Mouse (Mus musculus): ENCODE measurements around the gene Amn. TPM values are rescaled to one million over a fixed set of nuclear protein-coding genes. Genes with fewer than 3 reads are reported as not detected.

Amn gene
- polyA plus RNA-seq, 1 experiment from 2014 or later, result 0.63 TPM

- Histone ChIP-seq H3K9me3 (no peaks in the 10 kb centered on the region), H3K9ac (no peak overlapping the region), H3K4me1 (no peaks in the 10 kb centered on the region), H3K36me3 (replicated peaks) (peaks cover 96% of the 10 kb centered on the region), H3K27ac (no peak overlapping the region), H3K4me3 (replicated peaks) (no peak overlapping the region), H3K27me3 (no peaks in the 10 kb centered on the region), H3K4me2 (no peak overlapping the region)
- WGBS, result 89% methylated on average over 12 of the region's 12 CpGs
- ATAC-seq (ENCODE audit: low FRiP score), result no peak
These were observed 38.4 kb downstream of the Amn start for GRCm38 (mm10) chr12:111309256-111309655.

DNA sequence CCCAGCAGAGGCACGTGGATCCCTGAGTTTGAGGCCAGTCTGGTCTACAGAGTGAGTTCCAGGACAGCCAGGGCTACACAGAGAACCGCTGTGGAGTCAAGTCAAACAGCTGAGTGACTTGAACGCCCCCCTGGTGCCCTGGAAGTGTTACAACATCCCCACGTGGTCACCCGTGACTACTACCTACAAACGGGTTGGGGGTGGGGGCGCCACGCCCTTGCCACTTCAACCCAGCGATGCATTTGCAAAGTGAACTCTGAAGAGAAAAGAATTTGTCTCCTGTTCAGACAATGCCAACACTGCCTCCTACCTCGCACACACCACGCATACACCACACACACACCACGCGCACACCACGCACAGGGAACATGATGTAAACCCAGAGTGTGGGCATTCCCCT is 39.0 kb downstream of the Amn start:
- H3K4me2 ChIP-seq, result no peak overlapping the region
- no peaks in the 10 kb centered on the region for H3K9me3 ChIP-seq
- no peaks in the 10 kb centered on the region for H3K4me1 ChIP-seq
- H3K36me3 ChIP-seq (replicated peaks), result peaks cover 96% of the 10 kb centered on the region
- H3K4me3 ChIP-seq (replicated peaks), result no peak overlapping the region
- H3K27ac ChIP-seq, result no peak overlapping the region
- 91% methylated on average over 14 of the region's 14 CpGs for WGBS
- no peak overlapping the region for H3K9ac ChIP-seq
- no peak for ATAC-seq (ENCODE audit: low FRiP score)
- H3K27me3 ChIP-seq, result no peaks in the 10 kb centered on the region

GRCm38 (mm10) chr12:111311775-111312174 is 40.9 kb downstream of the Amn start:
- no peak for ATAC-seq (ENCODE audit: low FRiP score)
- H3K36me3 ChIP-seq (replicated peaks), result peaks cover 96% of the 10 kb centered on the region
- H3K4me2 ChIP-seq, result no peak overlapping the region
- no peak overlapping the region for H3K27ac ChIP-seq
- no peak overlapping the region for H3K9ac ChIP-seq
- H3K27me3 ChIP-seq, result no peaks in the 10 kb centered on the region
- H3K9me3 ChIP-seq, result no peaks in the 10 kb centered on the region
- no peaks in the 10 kb centered on the region for H3K4me1 ChIP-seq
- no peak overlapping the region for H3K4me3 ChIP-seq (replicated peaks)
- 94% methylated on average over 10 of the region's 10 CpGs for WGBS

- peaks cover 98% of the 10 kb centered on the region for H3K36me3 ChIP-seq (replicated peaks)
- no peak for ATAC-seq (ENCODE audit: low FRiP score)
- H3K4me1 ChIP-seq, result no peaks in the 10 kb centered on the region
- no peaks in the 10 kb centered on the region for H3K27me3 ChIP-seq
- no peak overlapping the region for H3K4me3 ChIP-seq (replicated peaks)
- H3K27ac ChIP-seq, result no peak overlapping the region
- WGBS, result 90% methylated on average over 7 of the region's 7 CpGs
- no peaks in the 10 kb centered on the region for H3K9me3 ChIP-seq
- no peak overlapping the region for H3K4me2 ChIP-seq
- H3K9ac ChIP-seq, result no peak overlapping the region
These were observed 43.4 kb downstream of the Amn start for GRCm38 (mm10) chr12:111314273-111314672.

DNA sequence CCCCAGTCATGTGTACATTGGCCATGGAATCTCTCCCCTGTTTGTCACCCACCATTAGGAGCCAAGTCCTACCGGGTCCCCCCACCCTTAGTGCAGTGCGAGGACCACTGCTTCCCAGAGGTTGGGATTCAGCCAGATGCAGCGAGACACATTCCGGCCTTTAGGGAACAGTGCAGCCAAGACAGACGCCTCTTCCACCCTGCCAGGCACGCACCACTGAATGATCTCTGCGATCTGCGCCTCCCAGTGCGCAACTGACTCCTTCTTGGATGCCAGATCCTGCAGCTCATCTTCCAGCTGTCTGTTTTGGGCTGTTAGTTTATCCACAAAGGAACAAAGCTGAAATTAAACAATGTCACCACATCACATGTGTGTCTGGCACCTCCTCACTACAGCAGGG is 46.8 kb downstream of the Amn start:
- H3K4me2 ChIP-seq, result no peak overlapping the region
- peaks cover 98% of the 10 kb centered on the region for H3K36me3 ChIP-seq (replicated peaks)
- WGBS, result 98% methylated on average over 9 of the region's 9 CpGs
- H3K9me3 ChIP-seq, result no peaks in the 10 kb centered on the region
- no peak for ATAC-seq (ENCODE audit: low FRiP score)
- H3K9ac ChIP-seq, result no peak overlapping the region
- no peaks in the 10 kb centered on the region for H3K27me3 ChIP-seq
- H3K4me3 ChIP-seq (replicated peaks), result no peak overlapping the region
- H3K27ac ChIP-seq, result no peak overlapping the region
- H3K4me1 ChIP-seq, result no peaks in the 10 kb centered on the region

DNA sequence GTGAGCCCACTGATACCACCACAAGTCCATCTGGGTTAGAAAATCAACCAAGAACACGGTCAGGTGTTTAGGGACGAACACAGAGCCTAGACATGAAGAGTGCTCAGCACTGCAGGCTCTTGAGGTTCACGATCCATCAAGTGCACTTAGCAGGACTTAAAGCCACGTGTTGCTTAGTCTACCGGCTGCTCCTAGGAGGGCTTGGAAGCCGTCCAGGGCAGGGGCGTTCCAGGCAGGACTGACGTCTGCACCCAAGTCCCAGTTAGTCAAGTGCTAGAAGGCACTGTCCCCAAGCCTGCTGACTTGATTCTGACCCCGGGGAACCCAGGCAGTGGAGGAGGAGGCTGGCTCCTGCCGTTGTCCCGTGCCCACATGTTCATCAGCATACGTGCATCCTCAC is 49.7 kb downstream of the Amn start:
- Histone ChIP-seq H3K4me2 (no peak overlapping the region), H3K9me3 (no peaks in the 10 kb centered on the region), H3K36me3 (replicated peaks) (peaks cover 99% of the 10 kb centered on the region), H3K27ac (no peak overlapping the region), H3K9ac (no peak overlapping the region), H3K4me1 (no peaks in the 10 kb centered on the region), H3K27me3 (no peaks in the 10 kb centered on the region), H3K4me3 (replicated peaks) (no peak overlapping the region)
- ATAC-seq (ENCODE audit: low FRiP score), result no peak
- 90% methylated on average over 12 of the region's 12 CpGs for WGBS

- peaks cover 98% of the 10 kb centered on the region for H3K36me3 ChIP-seq (replicated peaks)
- no peak for ATAC-seq (ENCODE audit: low FRiP score)
- 93% methylated on average over 13 of the region's 13 CpGs for WGBS
These were observed 50.9 kb downstream of the Amn start for GRCm38 (mm10) chr12:111321832-111322231.

DNA sequence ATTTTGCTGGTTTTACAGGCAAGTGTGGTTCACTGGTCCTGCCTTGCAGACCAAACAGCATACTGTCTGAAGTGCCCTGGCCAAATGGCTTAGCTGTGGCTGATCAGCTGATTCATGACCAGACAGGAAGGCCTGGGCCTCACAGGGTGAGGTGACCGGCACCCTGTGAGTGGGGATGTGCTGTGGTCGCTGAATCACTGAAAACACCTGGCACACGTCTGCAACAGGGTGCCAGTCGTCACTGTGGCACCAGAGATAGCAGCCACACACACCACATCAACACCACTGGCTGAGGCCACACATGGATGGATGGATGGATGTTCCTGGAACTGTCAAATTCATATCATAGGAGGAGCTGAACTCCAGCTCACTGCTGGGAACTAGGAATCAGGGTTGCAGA is 52.5 kb downstream of the Amn start:
- H3K27me3 ChIP-seq, result no peaks in the 10 kb centered on the region
- no peak overlapping the region for H3K4me2 ChIP-seq
- peaks cover 98% of the 10 kb centered on the region for H3K36me3 ChIP-seq (replicated peaks)
- no peak for ATAC-seq (ENCODE audit: low FRiP score)
- no peak overlapping the region for H3K27ac ChIP-seq
- H3K9me3 ChIP-seq, result no peaks in the 10 kb centered on the region
- WGBS, result 92% methylated on average over 4 of the region's 4 CpGs
- no peaks in the 10 kb centered on the region for H3K4me1 ChIP-seq
- no peak overlapping the region for H3K9ac ChIP-seq
- H3K4me3 ChIP-seq (replicated peaks), result no peak overlapping the region

More at GRCm38 (mm10) chr12:111321832-111322231, 50.9 kb downstream of the Amn start:
- Histone ChIP-seq H3K4me1 (no peaks in the 10 kb centered on the region), H3K27me3 (no peaks in the 10 kb centered on the region), H3K4me3 (replicated peaks) (no peak overlapping the region), H3K27ac (no peak overlapping the region), H3K9me3 (no peaks in the 10 kb centered on the region), H3K9ac (no peak overlapping the region), H3K4me2 (no peak overlapping the region)

- no peak overlapping the region for H3K4me2 ChIP-seq
- no peak overlapping the region for H3K4me3 ChIP-seq (replicated peaks)
- H3K9ac ChIP-seq, result no peak overlapping the region
- no peak overlapping the region for H3K27ac ChIP-seq
- no peaks in the 10 kb centered on the region for H3K4me1 ChIP-seq
- H3K27me3 ChIP-seq, result no peaks in the 10 kb centered on the region
- WGBS, result 98% methylated on average over 21 of the region's 21 CpGs
- H3K36me3 ChIP-seq (replicated peaks), result peaks cover 90% of the 10 kb centered on the region
- no peaks in the 10 kb centered on the region for H3K9me3 ChIP-seq
- no peak for ATAC-seq (ENCODE audit: low FRiP score)
These were observed 53.6 kb downstream of the Amn start for GRCm38 (mm10) chr12:111324536-111324935.

DNA sequence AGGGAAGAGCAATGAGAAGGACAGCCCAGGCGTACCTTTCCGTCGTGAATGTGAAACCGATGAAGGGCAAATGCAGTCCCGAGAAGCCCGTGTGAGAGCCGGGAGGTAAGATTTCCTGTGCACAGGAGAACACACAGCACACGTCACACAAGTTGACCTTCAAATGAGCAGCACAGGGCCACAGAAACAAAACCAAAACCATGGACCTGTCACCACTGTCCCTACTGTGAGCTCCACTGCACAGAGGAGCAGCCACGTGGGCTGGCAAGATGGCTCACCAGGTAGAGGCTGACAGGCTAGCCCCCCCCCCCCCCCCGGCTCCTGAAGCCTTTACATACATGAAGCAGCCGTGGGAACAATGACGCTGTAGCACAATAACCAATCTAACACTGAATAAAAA is 54.1 kb downstream of the Amn start:
- H3K4me2 ChIP-seq, result no peak overlapping the region
- H3K4me3 ChIP-seq (replicated peaks), result no peak overlapping the region
- ATAC-seq (ENCODE audit: low FRiP score), result no peak
- no peak overlapping the region for H3K9ac ChIP-seq
- H3K9me3 ChIP-seq, result no peaks in the 10 kb centered on the region
- WGBS, result 94% methylated on average over 12 of the region's 12 CpGs
- no peaks in the 10 kb centered on the region for H3K27me3 ChIP-seq
- H3K27ac ChIP-seq, result no peak overlapping the region
- peaks cover 86% of the 10 kb centered on the region for H3K36me3 ChIP-seq (replicated peaks)
- no peaks in the 10 kb centered on the region for H3K4me1 ChIP-seq

GRCm38 (mm10) chr12:111325744-111326424 is 55.0 kb downstream of the Amn start:
- ATAC-seq (ENCODE audit: low FRiP score), result no peak
- WGBS, result 92% methylated on average over 18 of the region's 18 CpGs

More at GRCm38 (mm10) chr12:111325744-111326424, 55.0 kb downstream of the Amn start:
- Histone ChIP-seq H3K36me3 (replicated peaks) (peaks cover 77% of the 10 kb centered on the region), H3K4me1 (no peaks in the 10 kb centered on the region), H3K27me3 (no peaks in the 10 kb centered on the region), H3K9ac (no peak overlapping the region), H3K4me2 (no peak overlapping the region), H3K9me3 (no peaks in the 10 kb centered on the region), H3K27ac (no peak overlapping the region), H3K4me3 (replicated peaks) (no peak overlapping the region)

Measured in forebrain, embryonic 12.5 days (tissue).